Mouse (Mus musculus) kidney, adult 2 months (tissue): ENCODE data around the gene Med12l. TPM values are rescaled to one million over a fixed set of nuclear protein-coding genes. Genes with fewer than 3 reads are reported as not detected.
A peak's percentile ranks its signal among the peaks of the same experiment; 100 is the strongest.

Experiments used
- DNase-seq: peaks from one replicate; pipeline ENCODE4 v3.0.0; 2021
- H3K27ac ChIP-seq: fragments of 200-500 bp; 2 replicates; pipeline ENCODE4 v1.5.1; 2012; ENCODE audit warnings: low read depth, low read length, control low read depth, inconsistent platforms; ENCODE audit not compliant: insufficient read depth
- H3K27me3 ChIP-seq: fragments of 200-500 bp; replicated peaks from 2 replicates; pipeline ENCODE4 v1.6.1; 2012; ENCODE audit warnings: mild to moderate bottlenecking, moderate library complexity, low read length, inconsistent platforms; ENCODE audit not compliant: control insufficient read depth, insufficient read depth
- H3K36me3 ChIP-seq: fragments of 200-500 bp; 2 replicates; pipeline ENCODE4 v1.6.1; 2012; ENCODE audit warnings: mild to moderate bottlenecking, moderate library complexity, low read length, inconsistent platforms; ENCODE audit not compliant: control insufficient read depth, insufficient read depth
- H3K4me1 ChIP-seq: fragments of 200-500 bp; 2 replicates; pipeline ENCODE4 v1.6.1; 2011; ENCODE audit warnings: low read length; ENCODE audit not compliant: control insufficient read depth, insufficient read depth
- H3K4me3 ChIP-seq: fragments of 200-500 bp; 2 replicates; pipeline ENCODE4 v1.5.1; 2011; ENCODE audit warnings: mild to moderate bottlenecking, low read depth, low read length, control low read depth; ENCODE audit not compliant: insufficient read depth
- CTCF ChIP-seq: fragments of 200-500 bp; conservative IDR thresholded peaks from 2 replicates; pipeline ENCODE4 v1.5.1; 2011; ENCODE audit warnings: low read depth, mild to moderate bottlenecking, control low read depth, low read length, moderate library complexity, mixed read lengths; ENCODE audit not compliant: insufficient read depth, insufficient read length
- POLR2A ChIP-seq: fragments of 200-500 bp; IDR thresholded peaks from one replicate; pipeline ENCODE4 v1.6.1; 2011; ENCODE audit warnings: low read depth, low read length, control low read depth
- WGBS: fragments of 180-500 bp; shearing (Covaris S2); methylation state at CpG from one replicate; pipeline ENCODE4 v1.1.7; 2018; 5-methylcytosine and 5-hydroxymethylcytosine counted together
- polyA plus RNA-seq: library from polyadenylated mRNA; depleted of rRNA; stranded (reverse); fragments of >200 nt; gene quantifications from 2 replicates; pipeline ENCODE4 v1.2.3, GENCODE M21; 2012

The Med12l gene
- polyA plus RNA-seq, 1 experiment = 0.64 TPM

- Histone ChIP-seq H3K36me3 (no peaks in the 10 kb centered on the region), H3K4me3 (no peak overlapping the region), H3K27ac (no peak overlapping the region), H3K27me3 (no peaks in the 10 kb centered on the region), H3K4me1 (no peaks in the 10 kb centered on the region; the same call in 1 of the 2 replicates)
- 14% methylated on average over 5 of the region's 5 CpGs for WGBS
- TF ChIP-seq POLR2A = no peak
- peak; percentile 77 for TF ChIP-seq CTCF
- peak; percentile 25 for DNase-seq
Observed at GRCm38 (mm10) chr3:59175234-59175633, 169.6 kb downstream of the Med12l start.

- Histone ChIP-seq H3K4me3 (no peak overlapping the region), H3K27me3 (no peaks in the 10 kb centered on the region), H3K4me1 (no peaks in the 10 kb centered on the region), H3K27ac (no peak overlapping the region), H3K36me3 (no peaks in the 10 kb centered on the region)
- WGBS = 64% methylated on average over 5 of the region's 5 CpGs
- TF ChIP-seq POLR2A = no peak
- TF ChIP-seq CTCF = no peak
- no peak for DNase-seq
Observed at GRCm38 (mm10) chr3:59176871-59177270, 171.2 kb downstream of the Med12l start.

DNA sequence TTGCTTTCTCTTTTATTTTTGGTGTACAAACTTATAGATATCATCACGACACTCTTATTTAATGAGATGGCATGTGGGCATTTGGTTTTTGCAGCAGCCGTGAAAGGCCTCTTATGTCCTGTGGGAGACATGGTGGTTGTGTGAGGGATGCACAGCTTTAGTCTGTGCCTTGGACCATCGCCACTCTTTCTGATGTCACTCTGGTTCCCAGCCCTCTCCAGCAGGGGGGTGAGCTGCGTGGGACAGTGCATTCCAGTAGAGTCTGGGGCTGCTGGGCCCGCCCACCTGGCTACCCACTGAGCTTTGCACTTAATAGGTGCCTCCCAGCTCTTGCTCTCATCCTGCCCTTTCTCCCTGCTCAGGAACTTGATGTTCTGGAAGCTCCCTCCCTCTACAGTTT is 175.5 kb downstream of the Med12l start:
- Histone ChIP-seq H3K27me3 (no peaks in the 10 kb centered on the region), H3K4me1 (no peaks in the 10 kb centered on the region)
- WGBS = 73% methylated on average over 5 of the region's 5 CpGs

DNA sequence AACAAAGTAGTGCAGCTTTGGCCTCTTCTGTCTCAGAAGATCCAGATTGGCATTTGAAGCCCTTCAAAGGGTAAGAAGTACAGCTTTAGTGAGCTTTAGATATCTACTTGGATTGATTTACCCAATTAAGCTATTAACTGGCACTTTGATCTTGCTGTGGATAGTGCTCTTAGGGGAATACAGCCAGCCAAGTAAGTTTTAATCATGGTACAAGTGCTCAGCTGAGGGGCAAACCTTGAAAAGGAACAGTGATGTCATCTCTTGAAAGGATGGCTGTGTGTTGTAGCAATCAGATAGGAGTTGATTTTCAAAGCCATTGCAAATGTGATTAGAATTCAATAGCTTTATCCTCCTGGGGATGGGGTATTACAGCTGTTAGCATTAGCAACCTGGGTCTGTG is 176.5 kb downstream of the Med12l start:
- Histone ChIP-seq H3K4me1 (no peaks in the 10 kb centered on the region), H3K27me3 (no peaks in the 10 kb centered on the region), H3K27ac (no peak overlapping the region), H3K36me3 (no peaks in the 10 kb centered on the region), H3K4me3 (no peak overlapping the region)
- DNase-seq = no peak
- TF ChIP-seq POLR2A (no peak), CTCF (no peak)

More for the DNA sequence above, 175.5 kb downstream of the Med12l start:
- no peaks in the 10 kb centered on the region for H3K36me3 ChIP-seq
- no peak overlapping the region for H3K27ac ChIP-seq
- TF ChIP-seq POLR2A = no peak
- no peak for TF ChIP-seq CTCF
- H3K4me3 ChIP-seq = no peak overlapping the region
- no peak for DNase-seq

DNA sequence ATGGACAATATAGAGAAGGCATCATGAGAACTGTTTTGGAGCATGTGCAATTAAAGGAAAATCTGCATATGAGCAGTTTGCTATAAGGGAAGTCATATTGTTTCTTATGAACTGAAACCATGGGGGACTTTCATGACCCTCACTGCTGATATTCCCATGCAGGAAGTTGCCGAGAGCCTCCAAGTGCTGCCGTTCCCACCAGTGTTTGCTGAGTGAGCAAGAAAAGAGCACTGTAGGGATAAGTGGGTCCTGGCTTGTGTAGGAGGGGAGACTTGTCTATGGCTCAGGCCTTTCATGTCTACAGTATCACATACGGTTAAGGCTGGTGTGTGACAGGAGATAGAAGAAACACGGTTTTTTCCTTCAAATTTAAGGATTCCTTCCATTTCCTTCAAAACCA is 180.0 kb downstream of the Med12l start:
- no peaks in the 10 kb centered on the region for H3K4me1 ChIP-seq
- no peak for DNase-seq
- no peak for TF ChIP-seq CTCF
- TF ChIP-seq POLR2A = no peak
- H3K4me3 ChIP-seq = no peak overlapping the region
- no peak overlapping the region for H3K27ac ChIP-seq
- WGBS = 82% methylated on average over 4 of the region's 4 CpGs
- H3K36me3 ChIP-seq = no peaks in the 10 kb centered on the region
- no peaks in the 10 kb centered on the region for H3K27me3 ChIP-seq

- DNase-seq = no peak
- Histone ChIP-seq H3K4me3 (no peak overlapping the region), H3K36me3 (no peaks in the 10 kb centered on the region), H3K4me1 (no peaks in the 10 kb centered on the region), H3K27me3 (no peaks in the 10 kb centered on the region), H3K27ac (no peak overlapping the region)
- 70% methylated on average over 4 of the region's 4 CpGs for WGBS
- TF ChIP-seq CTCF (no peak), POLR2A (no peak)
Observed at GRCm38 (mm10) chr3:59187336-59187735, 181.7 kb downstream of the Med12l start.

GRCm38 (mm10) chr3:59191674-59192073 is 186.0 kb downstream of the Med12l start:
- H3K27me3 ChIP-seq = no peaks in the 10 kb centered on the region
- H3K36me3 ChIP-seq = no peaks in the 10 kb centered on the region
- no peak overlapping the region for H3K27ac ChIP-seq
- no peak for TF ChIP-seq POLR2A
- TF ChIP-seq CTCF = no peak
- no peak for DNase-seq
- H3K4me1 ChIP-seq = no peaks in the 10 kb centered on the region
- no peak overlapping the region for H3K4me3 ChIP-seq
- 95% methylated on average over 6 of the region's 6 CpGs for WGBS

DNA sequence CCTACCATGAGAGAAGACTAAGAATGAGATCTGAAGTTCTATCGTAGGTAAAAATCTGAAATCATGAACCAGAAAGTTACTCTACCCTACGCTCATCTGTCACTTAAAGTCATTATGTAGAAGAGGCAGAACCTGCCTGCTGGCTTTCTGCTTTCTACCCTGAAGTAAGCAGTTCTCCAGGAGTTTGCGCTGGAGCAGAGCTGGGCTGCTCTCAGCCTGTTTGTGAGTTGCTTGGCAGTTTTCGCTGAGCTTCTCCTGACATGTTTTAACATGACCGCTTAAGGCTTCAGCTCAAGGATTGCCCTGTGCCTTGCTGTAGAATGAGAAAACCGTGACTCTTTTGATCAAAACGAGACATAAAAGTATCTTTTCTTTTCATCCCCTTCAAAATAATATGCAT is 188.5 kb downstream of the Med12l start:
- Histone ChIP-seq H3K4me1 (no peaks in the 10 kb centered on the region), H3K27ac (no peak overlapping the region), H3K4me3 (no peak overlapping the region), H3K36me3 (no peaks in the 10 kb centered on the region), H3K27me3 (no peaks in the 10 kb centered on the region)
- no peak for DNase-seq
- WGBS = 89% methylated on average over 7 of the region's 7 CpGs
- TF ChIP-seq CTCF = no peak
- TF ChIP-seq POLR2A = no peak
